In the genomic region with DNA sequence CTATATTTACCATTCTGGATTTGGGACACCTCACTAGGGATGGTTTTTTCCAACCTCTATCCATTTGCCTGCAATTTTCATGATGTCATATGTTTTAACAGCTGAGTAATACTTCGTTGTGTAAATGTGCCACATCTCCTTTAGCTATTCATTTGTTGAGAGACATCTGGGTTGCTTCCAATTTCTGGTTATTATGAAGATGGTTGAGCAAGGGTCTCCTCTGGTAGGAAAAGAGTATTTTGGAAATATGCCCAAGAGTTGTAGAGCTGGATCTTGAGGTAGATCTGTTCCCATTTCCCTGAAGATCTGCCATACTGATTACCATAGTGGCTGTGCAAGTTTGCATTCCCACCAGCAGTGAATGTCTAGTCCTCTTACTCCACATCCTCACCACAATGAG, we compare ENCODE assay signal across 22 mouse cellular contexts. TPM values are rescaled to one million over a fixed set of nuclear protein-coding genes. Genes with fewer than 3 reads are reported as not detected.
"Had no signal": no experiment of that assay in that cellular context is flagged by ENCODE, and none has a peak within 500 bp of the region (broad histone marks: within the 10 kb centered on the region; RNA-seq: fewer than 3 reads in every experiment).

No protein-coding gene starts in this region.

- H3K4me3 ChIP-seq: midbrain, embryonic 10.5 days; midbrain, embryonic 12.5 days; myocyte; neural tube, embryonic 13.5 days; neural tube, embryonic 15.5 days had no signal

- H3K27me3 ChIP-seq: midbrain, embryonic 12.5 days; neural tube, embryonic 13.5 days; neural tube, embryonic 15.5 days had no signal

- H3K9me3 ChIP-seq: midbrain, embryonic 12.5 days; neural tube, embryonic 13.5 days; neural tube, embryonic 15.5 days had no signal

- H3K4me1 ChIP-seq: midbrain, embryonic 10.5 days; midbrain, embryonic 12.5 days; neural tube, embryonic 13.5 days; neural tube, embryonic 15.5 days had no signal

- ATAC-seq: midbrain, embryonic 16.5 days had no signal

- H3K4me2 ChIP-seq: lung, embryonic 14.5 days; midbrain, embryonic 12.5 days; neural tube, embryonic 13.5 days; neural tube, embryonic 15.5 days had no signal

- H3K36me3 ChIP-seq: midbrain, embryonic 10.5 days; midbrain, embryonic 12.5 days; neural tube, embryonic 13.5 days; neural tube, embryonic 15.5 days had no signal

- H3K27ac ChIP-seq: midbrain, embryonic 10.5 days; midbrain, embryonic 12.5 days; neural tube, embryonic 13.5 days; neural tube, embryonic 15.5 days had no signal

- H3K9ac ChIP-seq: lung, embryonic 14.5 days; midbrain, embryonic 12.5 days; neural tube, embryonic 13.5 days; neural tube, embryonic 15.5 days had no signal

- DNase-seq: lung, adult 18-20 months; lung, embryonic 14.5 days; lung, postnatal 10 days; lung, postnatal 4 days; midbrain, embryonic 14.5 days; retina, postnatal 1 day; right cerebral cortex, adult 18-20 months; right cerebral cortex, postnatal 25 days; right cerebral cortex, postnatal 4 days; spleen, adult 18-20 months; thymus, adult 18-20 months; thymus, postnatal 14 days; thymus, postnatal 36 days had no signal

RNA-seq across cellular contexts. Expression of gene Ces2e, which starts 18.9 kb away (rescaled TPM):
- polyA plus RNA-seq: midbrain, embryonic 10.5 days; midbrain, embryonic 12.5 days; midbrain, embryonic 14.5 days; midbrain, embryonic 16.5 days; neural tube, embryonic 11.5 days; neural tube, embryonic 13.5 days; neural tube, embryonic 15.5 days had no signal

RNA-seq across cellular contexts. Expression of gene Ces2f, which starts 40.0 kb away (rescaled TPM):
- polyA plus RNA-seq: lung, embryonic 14.5 days; lung, embryonic 16.5 days; midbrain, embryonic 10.5 days; midbrain, embryonic 12.5 days; midbrain, embryonic 14.5 days; midbrain, embryonic 16.5 days; neural tube, embryonic 11.5 days; neural tube, embryonic 13.5 days; neural tube, embryonic 15.5 days; stomach, embryonic 14.5 days had no signal

RNA-seq across cellular contexts. Expression of gene Ces2g, which starts 54.4 kb away (rescaled TPM):
- polyA plus RNA-seq: midbrain, embryonic 10.5 days; midbrain, embryonic 12.5 days; midbrain, embryonic 14.5 days; neural tube, embryonic 11.5 days; neural tube, embryonic 13.5 days had no signal
